Mouse (Mus musculus): ENCODE measurements at regions not wholly inside any gene's neighbourhood (a gene's known extent, or its start where the extent isn't known, plus 50 kb on each side); places are given as distances from the start of the nearest gene placed in this dataset.

DNA sequence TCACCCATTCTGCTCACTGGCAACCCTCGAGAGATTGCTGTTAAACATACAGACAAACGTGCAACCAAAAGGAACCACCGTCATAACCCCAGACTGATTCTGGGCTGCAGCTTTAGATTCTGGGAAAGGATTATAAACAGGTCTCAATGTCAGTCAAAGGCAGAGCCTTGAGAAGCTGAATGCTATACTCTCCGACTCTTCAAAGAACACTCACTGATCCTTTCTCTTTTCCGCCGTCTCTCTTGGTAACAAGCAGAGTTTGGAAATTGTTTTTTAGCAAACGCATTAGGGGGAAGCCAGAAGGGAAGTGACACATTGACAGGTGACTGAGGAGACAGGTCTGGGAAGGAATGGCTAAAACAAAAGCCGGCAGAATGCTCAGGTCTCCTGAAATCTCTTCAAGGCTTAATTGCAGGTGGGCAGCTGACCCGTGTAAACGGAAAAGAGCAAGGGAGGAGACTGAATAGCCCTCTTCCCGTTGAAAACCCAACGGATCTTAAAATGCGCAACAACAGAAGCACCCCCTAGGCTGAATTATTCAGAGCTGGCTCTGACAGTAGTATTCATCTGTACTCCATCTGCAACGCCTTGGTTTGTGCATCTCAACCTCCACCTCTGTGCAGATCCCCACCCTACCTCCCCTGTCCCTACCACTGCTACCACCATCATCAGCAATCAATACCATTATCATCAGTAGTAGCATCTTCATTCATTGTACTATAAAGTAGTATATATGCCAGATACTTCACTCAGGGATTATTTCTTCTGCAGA lies 219.6 kb downstream of the Tmem38b start:
- TF ChIP-seq CTCF (IDR thresholded peaks at IDR 0.05; ENCODE audit: extremely low read depth, insufficient read depth, insufficient read length, insufficient replicate concordance) (no peak), POLR2A (IDR thresholded peaks at IDR 0.05; ENCODE audit: low read depth, low read length) (no peak)

All from spleen, adult 2 months (tissue).